Mouse (Mus musculus): Measurements from ENCODE around the gene Ears2. TPM values are rescaled to one million over a fixed set of nuclear protein-coding genes. Genes with fewer than 3 reads are reported as not detected.

The Ears2 gene
- polyA plus RNA-seq, 1 experiment from 2014 or later: 19.8 TPM

GRCm38 (mm10) chr7:122020273-122020666 lies 46.8 kb downstream of the Ears2 start:
- ATAC-seq (replicated peaks; ENCODE audit: low FRiP score, low TSS enrichment, low read depth) (peak; percentile 25), DNase-seq (ENCODE audit: low spot score) (no peak)
- peak overlapping the region; percentile 78 for H3K9ac ChIP-seq (ENCODE audit: low read length)
- peak overlapping the region; percentile 85 for H3K4me3 ChIP-seq (ENCODE audit: low read depth, low read length)
- H3K4me2 ChIP-seq (ENCODE audit: low read length): peak overlapping the region; percentile 68
- WGBS: 3% methylated on average over 6 of the region's 6 CpGs
- H3K9me3 ChIP-seq (ENCODE audit: control insufficient read depth, low read length): no peaks in the 10 kb centered on the region
- H3K27ac ChIP-seq (ENCODE audit: low read depth): peak overlapping the region; percentile 71; the same call in 1 of the 2 replicates
- H3K27me3 ChIP-seq (replicated peaks; ENCODE audit: control insufficient read depth, insufficient read depth, low read length): no peaks in the 10 kb centered on the region
- H3K36me3 ChIP-seq (ENCODE audit: control insufficient read depth, insufficient read depth, low read length): no peaks in the 10 kb centered on the region
- H3K4me1 ChIP-seq (replicated peaks; ENCODE audit: control insufficient read depth, insufficient read depth, low read length): peaks cover 12% of the 10 kb centered on the region

DNA sequence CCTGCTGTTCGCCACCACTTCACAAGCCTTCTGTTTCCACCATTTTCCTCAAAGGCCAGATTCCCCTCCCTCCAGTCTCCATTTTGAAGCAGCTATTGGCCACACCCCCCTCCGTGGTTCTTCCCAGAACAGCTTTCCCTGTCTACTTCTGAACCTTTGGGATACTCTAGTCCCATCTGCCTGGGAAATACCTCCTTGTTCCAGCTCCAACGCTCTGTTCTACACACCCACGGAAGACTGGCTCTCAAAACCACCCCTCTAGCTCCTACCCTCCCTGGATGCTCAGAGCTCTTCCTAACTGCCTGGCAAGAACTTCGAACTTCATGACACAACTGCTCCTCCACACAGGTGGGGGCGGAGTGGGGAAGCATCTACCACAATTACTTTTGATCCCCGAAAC lies 48.1 kb downstream of the Ears2 start:
- no peak overlapping the region for H3K9ac ChIP-seq (ENCODE audit: low read length)
- H3K4me1 ChIP-seq (replicated peaks; ENCODE audit: control insufficient read depth, insufficient read depth, low read length): peaks cover 15% of the 10 kb centered on the region
- no peaks in the 10 kb centered on the region for H3K36me3 ChIP-seq (ENCODE audit: control insufficient read depth, insufficient read depth, low read length)
- ATAC-seq (replicated peaks; ENCODE audit: low FRiP score, low TSS enrichment, low read depth) (no peak), DNase-seq (ENCODE audit: low spot score) (no peak)
- H3K27ac ChIP-seq (ENCODE audit: low read depth): no peak overlapping the region
- H3K4me3 ChIP-seq (ENCODE audit: low read depth, low read length): no peak overlapping the region
- H3K4me2 ChIP-seq (ENCODE audit: low read length): peak overlapping the region; percentile 68
- H3K9me3 ChIP-seq (ENCODE audit: control insufficient read depth, low read length): no peaks in the 10 kb centered on the region
- H3K27me3 ChIP-seq (replicated peaks; ENCODE audit: control insufficient read depth, insufficient read depth, low read length): no peaks in the 10 kb centered on the region
- WGBS: 86% methylated on average over 7 of the region's 7 CpGs

DNA sequence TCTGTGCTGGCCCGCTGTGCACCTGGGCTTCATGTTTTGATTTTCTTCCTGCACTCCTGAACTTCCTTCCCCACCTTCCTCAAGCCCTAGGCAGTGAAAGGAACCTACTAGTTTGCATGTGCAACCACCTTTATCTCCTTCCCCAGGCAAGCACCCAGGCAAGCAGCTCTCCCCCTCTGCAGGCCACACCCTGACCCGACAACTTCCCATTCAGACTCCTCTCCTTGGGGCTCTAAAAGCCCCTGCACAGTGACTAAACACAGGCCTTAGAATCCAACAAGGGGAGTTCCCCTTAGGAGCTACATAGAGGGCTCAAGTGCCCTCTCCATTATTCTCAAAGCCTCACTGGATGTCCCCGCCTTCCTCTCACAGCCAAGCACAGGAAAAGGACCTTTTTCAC lies 48.8 kb downstream of the Ears2 start:
- Histone ChIP-seq H3K36me3 (ENCODE audit: control insufficient read depth, insufficient read depth, low read length) (no peaks in the 10 kb centered on the region), H3K27ac (ENCODE audit: low read depth) (no peak overlapping the region), H3K4me3 (ENCODE audit: low read depth, low read length) (no peak overlapping the region), H3K4me1 (replicated peaks; ENCODE audit: control insufficient read depth, insufficient read depth, low read length) (peaks cover 15% of the 10 kb centered on the region), H3K27me3 (replicated peaks; ENCODE audit: control insufficient read depth, insufficient read depth, low read length) (no peaks in the 10 kb centered on the region), H3K9ac (ENCODE audit: low read length) (no peak overlapping the region), H3K4me2 (ENCODE audit: low read length) (peak overlapping the region; percentile 68; the same call in 1 of the 2 replicates), H3K9me3 (ENCODE audit: control insufficient read depth, low read length) (no peaks in the 10 kb centered on the region)
- ATAC-seq (replicated peaks; ENCODE audit: low FRiP score, low TSS enrichment, low read depth) (no peak), DNase-seq (ENCODE audit: low spot score) (no peak)
- WGBS: 78% methylated on average over 3 of the region's 3 CpGs

- WGBS: 34% methylated on average over 10 of the region's 10 CpGs
- H3K4me3 ChIP-seq (ENCODE audit: low read depth, low read length): no peak overlapping the region
- DNase-seq (ENCODE audit: low spot score) (no peak), ATAC-seq (replicated peaks; ENCODE audit: low FRiP score, low TSS enrichment, low read depth) (no peak)
- no peaks in the 10 kb centered on the region for H3K27me3 ChIP-seq (replicated peaks; ENCODE audit: control insufficient read depth, insufficient read depth, low read length)
- no peaks in the 10 kb centered on the region for H3K9me3 ChIP-seq (ENCODE audit: control insufficient read depth, low read length)
- H3K4me1 ChIP-seq (replicated peaks; ENCODE audit: control insufficient read depth, insufficient read depth, low read length): peaks cover 15% of the 10 kb centered on the region
- no peak overlapping the region for H3K27ac ChIP-seq (ENCODE audit: low read depth)
- H3K36me3 ChIP-seq (ENCODE audit: control insufficient read depth, insufficient read depth, low read length): peaks cover 18% of the 10 kb centered on the region
- H3K4me2 ChIP-seq (ENCODE audit: low read length): peak overlapping the region; percentile 13; the same call in 1 of the 2 replicates
- no peak overlapping the region for H3K9ac ChIP-seq (ENCODE audit: low read length)
Measured at GRCm38 (mm10) chr7:122015734-122016133, 51.3 kb downstream of the Ears2 start.

DNA sequence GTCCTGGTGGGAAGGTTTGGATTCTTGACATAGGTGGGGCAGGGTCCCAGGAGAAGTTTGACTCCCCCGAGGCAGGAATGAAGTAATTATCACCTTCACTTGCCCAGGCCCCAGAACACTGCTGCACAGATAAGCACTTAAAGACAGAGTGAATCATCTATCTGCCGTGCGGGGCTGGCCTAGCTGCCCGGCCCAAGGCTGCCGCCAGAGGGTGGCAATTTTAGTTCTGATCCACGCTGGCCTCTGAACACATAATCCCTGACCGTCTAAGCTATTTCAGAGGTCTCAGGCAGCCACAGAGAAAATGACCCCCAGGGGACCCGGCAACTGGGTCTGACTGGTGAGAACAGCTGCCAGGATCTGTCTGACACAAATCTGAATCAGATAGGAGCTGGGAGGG lies 52.0 kb downstream of the Ears2 start:
- peaks cover 15% of the 10 kb centered on the region for H3K4me1 ChIP-seq (replicated peaks; ENCODE audit: control insufficient read depth, insufficient read depth, low read length)
- peak; percentile 63 for DNase-seq (ENCODE audit: low spot score)
- no peaks in the 10 kb centered on the region for H3K9me3 ChIP-seq (ENCODE audit: control insufficient read depth, low read length)
- H3K9ac ChIP-seq (ENCODE audit: low read length): no peak overlapping the region
- no peaks in the 10 kb centered on the region for H3K27me3 ChIP-seq (replicated peaks; ENCODE audit: control insufficient read depth, insufficient read depth, low read length)
- peaks cover 25% of the 10 kb centered on the region for H3K36me3 ChIP-seq (ENCODE audit: control insufficient read depth, insufficient read depth, low read length)
- H3K27ac ChIP-seq (ENCODE audit: low read depth): no peak overlapping the region
- H3K4me2 ChIP-seq (ENCODE audit: low read length): peak overlapping the region; percentile 13; the same call in 1 of the 2 replicates
- 17% methylated on average over 8 of the region's 8 CpGs for WGBS
- peak; percentile 45 for ATAC-seq (replicated peaks; ENCODE audit: low FRiP score, low TSS enrichment, low read depth)
- no peak overlapping the region for H3K4me3 ChIP-seq (ENCODE audit: low read depth, low read length)

GRCm38 (mm10) chr7:122012949-122013348 lies 54.1 kb downstream of the Ears2 start:
- H3K36me3 ChIP-seq (ENCODE audit: control insufficient read depth, insufficient read depth, low read length): peaks cover 46% of the 10 kb centered on the region
- no peak overlapping the region for H3K27ac ChIP-seq (ENCODE audit: low read depth)
- no peak; the same call in 1 of the 2 replicates for ATAC-seq (replicated peaks; ENCODE audit: low FRiP score, low TSS enrichment, low read depth)
- no peak overlapping the region for H3K4me3 ChIP-seq (ENCODE audit: low read depth, low read length)
- H3K4me1 ChIP-seq (replicated peaks; ENCODE audit: control insufficient read depth, insufficient read depth, low read length): peaks cover 11% of the 10 kb centered on the region
- no peak for DNase-seq (ENCODE audit: low spot score)
- no peak overlapping the region for H3K4me2 ChIP-seq (ENCODE audit: low read length)
- no peak overlapping the region for H3K9ac ChIP-seq (ENCODE audit: low read length)
- H3K9me3 ChIP-seq (ENCODE audit: control insufficient read depth, low read length): no peaks in the 10 kb centered on the region
- H3K27me3 ChIP-seq (replicated peaks; ENCODE audit: control insufficient read depth, insufficient read depth, low read length): no peaks in the 10 kb centered on the region
- WGBS: 80% methylated on average over 10 of the region's 10 CpGs

- H3K36me3 ChIP-seq (ENCODE audit: control insufficient read depth, insufficient read depth, low read length): peaks cover 52% of the 10 kb centered on the region
- DNase-seq (ENCODE audit: low spot score) (no peak), ATAC-seq (replicated peaks; ENCODE audit: low FRiP score, low TSS enrichment, low read depth) (no peak)
- no peak overlapping the region for H3K9ac ChIP-seq (ENCODE audit: low read length)
- H3K4me2 ChIP-seq (ENCODE audit: low read length): no peak overlapping the region
- H3K27me3 ChIP-seq (replicated peaks; ENCODE audit: control insufficient read depth, insufficient read depth, low read length): no peaks in the 10 kb centered on the region
- H3K27ac ChIP-seq (ENCODE audit: low read depth): no peak overlapping the region
- H3K9me3 ChIP-seq (ENCODE audit: control insufficient read depth, low read length): no peaks in the 10 kb centered on the region
- peaks cover 11% of the 10 kb centered on the region for H3K4me1 ChIP-seq (replicated peaks; ENCODE audit: control insufficient read depth, insufficient read depth, low read length)
- 95% methylated on average over 4 of the region's 4 CpGs for WGBS
- no peak overlapping the region for H3K4me3 ChIP-seq (ENCODE audit: low read depth, low read length)
Measured at GRCm38 (mm10) chr7:122012370-122012769, 54.7 kb downstream of the Ears2 start.

GRCm38 (mm10) chr7:122000396-122000795 lies 66.7 kb downstream of the Ears2 start:
- H3K4me2 ChIP-seq (ENCODE audit: low read length): no peak overlapping the region
- 73% methylated on average over 8 of the region's 8 CpGs for whole genome bisulfite sequencing
- ATAC-seq (replicated peaks; ENCODE audit: low FRiP score, low TSS enrichment, low read depth) (no peak), DNase-seq (ENCODE audit: low spot score) (no peak)
- no peak overlapping the region for H3K27ac ChIP-seq (ENCODE audit: low read depth)
- no peak overlapping the region for H3K4me3 ChIP-seq (ENCODE audit: low read depth, low read length)
- H3K4me1 ChIP-seq (replicated peaks; ENCODE audit: control insufficient read depth, insufficient read depth, low read length): no peaks in the 10 kb centered on the region
- no peak overlapping the region for H3K9ac ChIP-seq (ENCODE audit: low read length)
- peaks cover 95% of the 10 kb centered on the region for H3K36me3 ChIP-seq (ENCODE audit: control insufficient read depth, insufficient read depth, low read length)
- H3K9me3 ChIP-seq (ENCODE audit: control insufficient read depth, low read length): no peaks in the 10 kb centered on the region
- H3K27me3 ChIP-seq (replicated peaks; ENCODE audit: control insufficient read depth, insufficient read depth, low read length): no peaks in the 10 kb centered on the region

DNA sequence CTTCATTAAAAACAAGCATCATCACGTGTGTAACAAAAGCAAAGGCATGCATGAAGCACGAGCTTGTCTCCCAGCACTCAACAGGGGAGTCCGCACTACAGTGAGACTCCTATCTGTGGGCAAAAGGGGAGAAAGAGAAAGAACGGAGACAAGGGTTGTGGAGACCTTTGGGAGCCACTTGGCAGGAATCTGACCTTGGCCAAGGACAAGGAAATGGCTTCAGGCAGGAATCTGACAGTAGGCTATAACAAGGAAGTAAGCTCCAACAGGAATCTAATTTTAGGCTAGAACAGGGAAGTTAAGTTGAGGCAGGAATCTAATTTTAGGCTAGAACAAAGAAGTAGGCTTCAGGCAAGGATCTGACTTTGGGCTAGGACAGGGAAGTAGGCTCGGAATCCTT lies 71.1 kb downstream of the Ears2 start:
- no peaks in the 10 kb centered on the region for H3K4me1 ChIP-seq (replicated peaks; ENCODE audit: control insufficient read depth, insufficient read depth, low read length)
- no peaks in the 10 kb centered on the region for H3K9me3 ChIP-seq (ENCODE audit: control insufficient read depth, low read length)
- no peaks in the 10 kb centered on the region for H3K27me3 ChIP-seq (replicated peaks; ENCODE audit: control insufficient read depth, insufficient read depth, low read length)
- no peak overlapping the region for H3K4me2 ChIP-seq (ENCODE audit: low read length)
- 92% methylated on average over 5 of the region's 5 CpGs for WGBS
- no peak overlapping the region for H3K27ac ChIP-seq (ENCODE audit: low read depth)
- H3K36me3 ChIP-seq (ENCODE audit: control insufficient read depth, insufficient read depth, low read length): peaks cover 92% of the 10 kb centered on the region
- H3K4me3 ChIP-seq (ENCODE audit: low read depth, low read length): no peak overlapping the region
- H3K9ac ChIP-seq (ENCODE audit: low read length): no peak overlapping the region
- ATAC-seq (replicated peaks; ENCODE audit: low FRiP score, low TSS enrichment, low read depth): no peak
- no peak for DNase-seq (ENCODE audit: low spot score)
